Mouse (Mus musculus): ENCODE results near the gene Dcaf11.

Dcaf11 gene

GRCm38 (mm10) chr14:55559799-55560201 is at the start of gene Dcaf11:
Gene Dcaf11, plus strand, starts transcription at chr14:55560006.
- in situ Hi-C loops (cut with MboI, MseI) = no loop called here

GRCm38 (mm10) chr14:55510125-55510731 is 49.6 kb upstream of the Dcaf11 start, which contains the start of gene Cpne6:
Gene Cpne6, plus strand, starts transcription at chr14:55510445.
- in situ Hi-C loops (cut with MboI, MseI) = no loop called here

GRCm38 (mm10) chr14:55511037-55511436 is 48.8 kb upstream of the Dcaf11 start:
- in situ Hi-C loops (cut with MboI, MseI) = no loop called here

GRCm38 (mm10) chr14:55513927-55514326 is 45.9 kb upstream of the Dcaf11 start:
- in situ Hi-C loops (cut with MboI, MseI) = no loop called here

- in situ Hi-C loops (cut with MboI, MseI) = no loop called here
Measured at GRCm38 (mm10) chr14:55515846-55516245, 44.0 kb upstream of the Dcaf11 start.

GRCm38 (mm10) chr14:55518897-55519296 is 40.9 kb upstream of the Dcaf11 start:
- in situ Hi-C loops (cut with MboI, MseI) = no loop called here

GRCm38 (mm10) chr14:55519604-55520003 is 40.2 kb upstream of the Dcaf11 start:
- in situ Hi-C loops (cut with MboI, MseI) = no loop called here

- in situ Hi-C loops (cut with MboI, MseI) = no loop called here
Measured at GRCm38 (mm10) chr14:55520451-55521361, 39.1 kb upstream of the Dcaf11 start.

GRCm38 (mm10) chr14:55524062-55524461 is 35.7 kb upstream of the Dcaf11 start:
- in situ Hi-C loops (cut with MboI, MseI) = no loop called here

GRCm38 (mm10) chr14:55524785-55525184 is 35.0 kb upstream of the Dcaf11 start, which contains the start of gene Nrl:
Gene Nrl, minus strand, starts transcription at chr14:55524981.
- in situ Hi-C loops (cut with MboI, MseI) = no loop called here

GRCm38 (mm10) chr14:55526674-55527073 is 33.1 kb upstream of the Dcaf11 start:
- in situ Hi-C loops (cut with MboI, MseI) = no loop called here

GRCm38 (mm10) chr14:55527940-55528339 is 31.9 kb upstream of the Dcaf11 start:
- in situ Hi-C loops (cut with MboI, MseI) = no loop called here

GRCm38 (mm10) chr14:55536116-55536745 is 23.6 kb upstream of the Dcaf11 start:
- in situ Hi-C loops (cut with MboI, MseI) = no loop called here

- in situ Hi-C loops (cut with MboI, MseI) = no loop called here
Measured at GRCm38 (mm10) chr14:55540067-55540786, 19.6 kb upstream of the Dcaf11 start, which contains the start of gene Pck2. Gene Pck2, plus strand, starts transcription at chr14:55540266.

GRCm38 (mm10) chr14:55540787-55541321 is 19.0 kb upstream of the Dcaf11 start:
- in situ Hi-C loops (cut with MboI, MseI) = no loop called here

- in situ Hi-C loops (cut with MboI, MseI) = no loop called here
Measured at GRCm38 (mm10) chr14:55542268-55542667, 17.5 kb upstream of the Dcaf11 start.

- in situ Hi-C loops (cut with MboI, MseI) = no loop called here
Measured at GRCm38 (mm10) chr14:55544334-55544733, 15.5 kb upstream of the Dcaf11 start.

- in situ Hi-C loops (cut with MboI, MseI) = no loop called here
Measured at GRCm38 (mm10) chr14:55550191-55550590, 9.6 kb upstream of the Dcaf11 start.

GRCm38 (mm10) chr14:55551347-55551746 is 8.5 kb upstream of the Dcaf11 start:
- in situ Hi-C loops (cut with MboI, MseI) = no loop called here

- in situ Hi-C loops (cut with MboI, MseI) = no loop called here
Measured at GRCm38 (mm10) chr14:55551794-55552193, 8.0 kb upstream of the Dcaf11 start.

- in situ Hi-C loops (cut with MboI, MseI) = no loop called here
Measured at GRCm38 (mm10) chr14:55554635-55555034, 5.2 kb upstream of the Dcaf11 start.

All from regulatory T cell (primary cell).